Mouse (Mus musculus): ENCODE results near the gene Dnaaf2. TPM values are rescaled to one million over a fixed set of nuclear protein-coding genes. Genes with fewer than 3 reads are reported as not detected.

Dnaaf2 gene
- polyA plus RNA-seq, 1 experiment = 1.6 TPM

DNA sequence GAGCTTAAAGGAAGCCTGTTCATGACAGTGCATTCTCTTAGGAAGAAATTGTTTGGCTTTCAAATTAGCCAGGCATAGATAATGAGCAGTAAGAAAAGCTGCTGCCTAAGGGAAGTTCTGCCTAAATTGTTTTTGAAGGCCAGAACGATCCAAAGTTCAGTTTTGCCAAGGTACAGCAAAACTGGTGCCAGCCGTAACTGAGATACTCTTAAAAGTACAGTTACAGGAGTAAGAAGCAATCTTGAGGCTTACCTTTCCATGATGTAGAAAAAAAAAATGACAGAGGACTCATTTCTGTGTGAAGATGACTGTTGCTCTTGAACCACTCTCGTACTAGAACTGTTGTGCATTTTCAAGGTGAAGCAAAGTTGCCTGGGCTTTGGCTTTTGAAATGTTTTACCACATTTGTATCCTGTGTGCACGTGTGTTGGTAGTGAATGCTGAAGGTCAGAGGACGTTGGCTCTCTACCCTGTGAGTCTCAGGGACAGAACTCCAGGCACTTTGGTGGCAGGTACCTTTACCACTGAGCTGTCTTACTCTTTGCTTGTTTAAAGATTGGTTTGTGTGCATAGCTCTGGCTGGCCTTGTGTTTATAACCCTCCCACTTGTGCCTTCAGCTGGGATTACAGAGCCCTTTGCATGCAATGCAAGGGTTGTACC lies 11.3 kb downstream of the Dnaaf2 start:
- TF ChIP-seq POLR2A (IDR thresholded peaks at IDR 0.05; ENCODE audit: borderline replicate concordance, low read depth, low read length) = no peak
- TF ChIP-seq CTCF (IDR thresholded peaks at IDR 0.05; ENCODE audit: low read depth, low read length) = no peak
- Histone ChIP-seq H3K4me3 (ENCODE audit: insufficient read depth, low read length) (0 out of 2 replicates have a peak overlapping the region, but pooled peaks have one; percentile 1), H3K4me1 (ENCODE audit: control insufficient read depth, insufficient read depth, low read length) (peaks cover 7% of the 10 kb centered on the region), H3K27ac (ENCODE audit: insufficient read depth, low read depth, low read length) (no peak overlapping the region)

DNA sequence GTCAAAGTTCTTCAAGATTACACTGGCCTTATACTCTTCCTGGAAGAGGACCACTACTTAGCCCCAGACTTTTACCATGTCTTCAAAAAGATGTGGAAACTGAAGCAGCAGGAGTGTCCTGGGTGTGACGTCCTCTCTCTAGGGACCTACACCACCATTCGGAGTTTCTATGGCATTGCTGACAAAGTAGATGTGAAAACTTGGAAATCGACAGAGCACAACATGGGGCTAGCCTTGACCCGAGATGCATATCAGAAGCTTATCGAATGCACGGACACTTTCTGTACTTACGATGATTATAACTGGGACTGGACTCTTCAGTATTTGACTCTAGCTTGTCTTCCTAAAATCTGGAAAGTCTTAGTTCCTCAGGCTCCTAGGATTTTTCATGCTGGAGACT lies 12.9 kb downstream of the Dnaaf2 start:
- no peak for TF ChIP-seq POLR2A (IDR thresholded peaks at IDR 0.05; ENCODE audit: borderline replicate concordance, low read depth, low read length)
- TF ChIP-seq CTCF (IDR thresholded peaks at IDR 0.05; ENCODE audit: low read depth, low read length) = no peak
- Histone ChIP-seq H3K4me3 (ENCODE audit: insufficient read depth, low read length) (peak overlapping the region; percentile 96), H3K27ac (ENCODE audit: insufficient read depth, low read depth, low read length) (peak overlapping the region; percentile 80; the same call in 1 of the 2 replicates), H3K4me1 (ENCODE audit: control insufficient read depth, insufficient read depth, low read length) (peaks cover 7% of the 10 kb centered on the region)

DNA sequence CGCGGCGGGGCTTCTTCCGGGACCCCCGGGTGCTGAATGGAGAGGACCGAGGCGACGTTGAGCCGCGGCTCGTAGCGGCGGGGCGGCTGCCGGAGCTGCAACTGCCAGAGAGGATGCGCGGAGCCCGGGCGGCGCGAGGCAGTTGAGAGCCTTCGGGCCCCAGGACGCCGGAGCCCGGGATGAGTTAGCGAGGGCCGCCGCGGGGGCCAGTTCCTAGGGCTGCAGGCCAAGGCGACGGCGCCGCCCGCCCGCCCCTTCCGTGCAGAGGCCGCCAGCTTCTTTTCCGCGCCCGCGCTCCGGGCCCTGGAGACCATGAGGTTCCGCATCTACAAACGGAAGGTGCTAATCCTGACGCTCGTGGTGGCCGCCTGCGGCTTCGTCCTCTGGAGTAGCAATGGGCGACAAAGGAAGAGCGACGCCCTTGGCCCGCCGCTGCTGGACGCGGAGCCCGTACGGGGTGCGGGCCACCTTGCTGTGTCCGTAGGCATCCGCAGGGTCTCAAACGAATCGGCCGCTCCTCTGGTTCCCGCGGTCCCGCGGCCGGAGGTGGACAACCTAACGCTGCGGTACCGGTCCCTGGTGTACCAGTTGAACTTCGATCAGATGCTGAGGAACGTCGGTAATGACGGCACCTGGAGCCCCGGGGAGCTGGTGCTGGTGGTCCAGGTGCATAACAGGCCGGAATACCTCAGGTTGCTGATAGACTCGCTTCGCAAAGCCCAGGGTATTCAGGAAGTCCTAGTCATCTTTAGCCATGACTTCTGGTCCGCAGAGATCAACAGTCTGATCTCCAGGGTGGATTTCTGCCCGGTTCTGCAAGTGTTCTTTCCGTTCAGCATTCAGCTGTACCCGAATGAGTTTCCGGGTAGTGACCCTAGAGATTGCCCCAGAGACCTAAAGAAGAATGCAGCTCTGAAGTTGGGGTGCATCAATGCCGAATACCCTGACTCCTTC lies 13.6 kb downstream of the Dnaaf2 start:
- TF ChIP-seq CTCF (IDR thresholded peaks at IDR 0.05; ENCODE audit: low read depth, low read length) (no peak), POLR2A (IDR thresholded peaks at IDR 0.05; ENCODE audit: borderline replicate concordance, low read depth, low read length) (no peak)
- Histone ChIP-seq H3K27ac (ENCODE audit: insufficient read depth, low read depth, low read length) (peak overlapping the region; percentile 80), H3K4me3 (ENCODE audit: insufficient read depth, low read length) (peak overlapping the region; percentile 96), H3K4me1 (ENCODE audit: control insufficient read depth, insufficient read depth, low read length) (peaks cover 7% of the 10 kb centered on the region)

DNA sequence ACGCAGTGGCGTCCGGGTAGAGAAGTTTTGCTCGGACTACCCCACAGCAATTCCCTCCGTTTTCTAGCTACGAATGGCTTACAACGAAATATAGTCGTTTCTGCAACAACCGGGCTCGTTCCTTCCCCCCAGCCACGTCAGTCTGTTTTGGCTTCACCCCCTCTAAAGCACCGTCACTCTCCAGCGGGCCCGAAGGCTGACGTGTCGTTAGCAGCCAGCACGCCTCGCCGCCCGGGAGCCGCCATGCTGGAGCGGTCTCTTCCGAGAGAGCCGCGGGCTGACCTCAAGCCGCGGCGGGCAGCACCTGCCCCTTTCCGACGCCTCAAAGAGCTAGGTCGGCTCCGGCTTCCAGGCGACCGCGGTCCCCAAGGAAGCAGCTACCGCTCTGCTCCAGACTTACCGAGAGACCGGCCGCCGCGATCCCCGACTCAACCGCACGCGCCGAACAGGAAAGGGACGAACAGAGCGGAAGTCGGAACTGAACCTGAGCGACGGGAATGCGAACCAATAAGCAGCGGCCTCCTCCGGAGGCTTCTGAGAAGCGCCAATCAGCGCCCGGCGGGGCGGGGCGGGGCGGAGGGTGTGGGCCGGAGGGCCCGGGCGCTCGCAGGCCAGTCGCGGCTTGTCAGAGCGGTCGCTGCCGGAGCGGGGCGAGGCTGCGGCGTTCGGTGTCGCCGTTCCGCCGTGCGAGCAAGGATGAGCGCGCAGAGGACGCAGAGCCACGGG lies 14.5 kb downstream of the Dnaaf2 start, which contains the start of the genes Rpl36al and Mgat2:
TSS of gene Rpl36al (minus strand) at position 501 of the 726 bp plus-strand sequence.
TSS of gene Mgat2 (plus strand) at position 575 of the 726 bp plus-strand sequence.
- peak within 1 kb of the TSS; percentile 80 for H3K27ac ChIP-seq (ENCODE audit: insufficient read depth, low read depth, low read length)
- H3K4me3 ChIP-seq (ENCODE audit: insufficient read depth, low read length) = peak within 1 kb of the TSS; percentile 96
- peaks cover 7% of the 10 kb centered on the region for H3K4me1 ChIP-seq (ENCODE audit: control insufficient read depth, insufficient read depth, low read length)
- TF ChIP-seq POLR2A (IDR thresholded peaks at IDR 0.05; ENCODE audit: borderline replicate concordance, low read depth, low read length) (peak; percentile 69; the same call in 1 of the 2 replicates), CTCF (IDR thresholded peaks at IDR 0.05; ENCODE audit: low read depth, low read length) (no peak)

DNA sequence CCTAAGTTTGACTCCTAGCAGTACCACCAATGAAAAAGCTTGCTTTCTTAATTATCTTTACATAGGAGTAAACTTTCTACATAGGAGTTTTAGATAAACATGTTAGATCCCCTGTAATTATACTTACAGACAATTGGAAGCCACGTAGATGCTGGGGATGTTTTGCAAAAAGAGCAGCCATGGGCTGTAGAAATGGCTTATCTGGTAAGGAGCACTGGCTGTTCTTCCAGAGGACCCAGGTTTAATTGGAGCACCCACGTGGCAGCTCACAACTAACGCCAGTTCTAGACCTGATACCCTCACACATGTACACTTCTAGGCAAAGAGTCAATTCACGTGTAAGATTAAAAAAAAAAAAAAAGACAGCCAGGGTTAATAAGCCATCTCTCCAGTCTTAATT lies 16.4 kb downstream of the Dnaaf2 start:
- Histone ChIP-seq H3K27ac (ENCODE audit: insufficient read depth, low read depth, low read length) (no peak overlapping the region), H3K4me1 (ENCODE audit: control insufficient read depth, insufficient read depth, low read length) (peaks cover under 1% of the 10 kb centered on the region), H3K4me3 (ENCODE audit: insufficient read depth, low read length) (no peak overlapping the region)
- TF ChIP-seq POLR2A (IDR thresholded peaks at IDR 0.05; ENCODE audit: borderline replicate concordance, low read depth, low read length) = no peak
- TF ChIP-seq CTCF (IDR thresholded peaks at IDR 0.05; ENCODE audit: low read depth, low read length) = no peak

DNA sequence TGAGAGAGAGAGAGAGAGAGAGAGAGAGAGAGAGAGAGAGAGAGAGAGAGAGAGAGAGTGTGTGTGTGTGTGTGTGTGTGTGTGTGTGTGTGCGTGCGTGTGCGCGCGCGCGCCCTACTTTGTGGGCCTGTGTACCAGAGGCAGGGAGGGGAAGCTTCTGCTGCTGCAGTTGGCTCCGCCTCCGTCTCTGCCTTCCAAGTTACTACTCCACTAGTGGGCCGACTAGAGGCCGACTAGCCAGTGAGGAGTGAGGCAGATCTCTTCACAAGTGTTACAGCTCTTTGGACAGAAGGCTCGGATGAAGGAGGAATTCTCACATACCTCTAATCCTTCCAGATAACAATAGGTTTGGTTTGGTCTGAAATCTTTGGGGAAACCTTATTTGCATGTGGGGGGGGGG lies 18.9 kb downstream of the Dnaaf2 start:
- Histone ChIP-seq H3K4me3 (ENCODE audit: insufficient read depth, low read length) (no peak overlapping the region), H3K4me1 (ENCODE audit: control insufficient read depth, insufficient read depth, low read length) (no peaks in the 10 kb centered on the region), H3K27ac (ENCODE audit: insufficient read depth, low read depth, low read length) (no peak overlapping the region)
- no peak for TF ChIP-seq CTCF (IDR thresholded peaks at IDR 0.05; ENCODE audit: low read depth, low read length)

DNA sequence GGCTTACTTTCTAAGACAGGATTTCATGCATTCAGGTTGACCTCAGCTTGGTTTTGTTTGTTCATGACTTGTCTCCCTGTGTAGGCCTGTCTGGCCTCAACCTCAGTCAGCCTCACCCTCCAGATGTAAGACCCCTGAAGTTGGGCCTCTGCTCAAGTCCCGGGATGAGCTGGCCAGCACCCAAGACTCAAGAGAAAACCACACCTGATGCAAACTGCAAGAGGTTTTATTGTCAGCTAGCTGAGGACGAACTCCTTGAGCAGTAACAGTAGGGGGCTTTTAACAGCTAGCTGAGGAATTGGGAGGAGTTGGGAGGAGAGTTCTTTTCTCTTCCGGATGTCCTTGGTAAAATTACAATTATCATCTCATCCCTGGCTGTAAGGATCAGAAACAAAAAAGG lies 20.7 kb downstream of the Dnaaf2 start:
- TF ChIP-seq CTCF (IDR thresholded peaks at IDR 0.05; ENCODE audit: low read depth, low read length) (no peak), POLR2A (IDR thresholded peaks at IDR 0.05; ENCODE audit: borderline replicate concordance, low read depth, low read length) (no peak)
- Histone ChIP-seq H3K4me1 (ENCODE audit: control insufficient read depth, insufficient read depth, low read length) (no peaks in the 10 kb centered on the region), H3K27ac (ENCODE audit: insufficient read depth, low read depth, low read length) (no peak overlapping the region), H3K4me3 (ENCODE audit: insufficient read depth, low read length) (no peak overlapping the region)

DNA sequence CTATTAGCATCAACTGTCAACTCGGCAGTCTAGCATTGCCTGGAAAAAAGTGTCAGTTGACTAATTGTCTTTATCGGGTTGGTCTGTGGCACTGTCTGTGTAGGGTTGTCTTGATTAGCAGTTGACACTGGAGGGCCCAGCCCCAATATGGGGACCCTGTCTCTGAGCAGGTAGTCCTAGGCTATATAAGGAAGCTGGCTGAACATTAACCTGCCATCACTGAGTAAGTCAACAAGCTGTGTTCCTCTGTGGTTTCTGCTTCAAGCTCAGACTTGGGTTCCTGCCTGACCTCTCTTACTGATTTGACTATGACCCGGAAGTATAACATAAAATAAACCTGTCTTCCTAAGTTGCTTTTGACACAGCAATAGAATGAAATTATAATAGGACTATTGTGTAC lies 22.3 kb downstream of the Dnaaf2 start:
- Histone ChIP-seq H3K4me3 (ENCODE audit: insufficient read depth, low read length) (no peak overlapping the region), H3K4me1 (ENCODE audit: control insufficient read depth, insufficient read depth, low read length) (peaks cover 12% of the 10 kb centered on the region), H3K27ac (ENCODE audit: insufficient read depth, low read depth, low read length) (no peak overlapping the region)
- TF ChIP-seq POLR2A (IDR thresholded peaks at IDR 0.05; ENCODE audit: borderline replicate concordance, low read depth, low read length) (no peak), CTCF (IDR thresholded peaks at IDR 0.05; ENCODE audit: low read depth, low read length) (no peak)

DNA sequence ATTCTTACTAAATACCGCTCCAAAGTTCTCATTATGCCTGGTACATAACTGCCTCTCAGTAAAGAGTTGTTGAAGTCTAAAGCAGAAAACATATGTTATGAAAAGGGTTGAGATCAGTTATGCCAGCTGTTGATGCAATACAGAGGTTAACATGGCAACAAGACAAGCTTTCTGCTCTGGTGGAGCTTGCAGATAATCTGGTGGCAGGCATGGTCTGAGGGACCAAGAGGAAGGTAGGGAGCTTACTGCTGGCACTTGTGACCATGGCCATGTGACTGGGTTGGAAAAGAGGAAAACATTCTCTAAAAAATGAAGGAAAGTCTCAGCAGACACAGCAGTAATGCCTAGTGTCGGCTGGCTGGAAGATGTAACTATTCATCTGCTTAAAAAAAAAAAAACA lies 26.9 kb downstream of the Dnaaf2 start:
- peaks cover 19% of the 10 kb centered on the region for H3K4me1 ChIP-seq (ENCODE audit: control insufficient read depth, insufficient read depth, low read length)
- TF ChIP-seq POLR2A (IDR thresholded peaks at IDR 0.05; ENCODE audit: borderline replicate concordance, low read depth, low read length) = no peak
- TF ChIP-seq CTCF (IDR thresholded peaks at IDR 0.05; ENCODE audit: low read depth, low read length) = no peak
- H3K27ac ChIP-seq (ENCODE audit: insufficient read depth, low read depth, low read length) = peak overlapping the region; percentile 63
- no peak overlapping the region for H3K4me3 ChIP-seq (ENCODE audit: insufficient read depth, low read length)

Data from bone marrow macrophage, adult 2 months (primary cell).